Comparison of ENCODE assay signal across 15 mouse cellular contexts in the genomic region with DNA sequence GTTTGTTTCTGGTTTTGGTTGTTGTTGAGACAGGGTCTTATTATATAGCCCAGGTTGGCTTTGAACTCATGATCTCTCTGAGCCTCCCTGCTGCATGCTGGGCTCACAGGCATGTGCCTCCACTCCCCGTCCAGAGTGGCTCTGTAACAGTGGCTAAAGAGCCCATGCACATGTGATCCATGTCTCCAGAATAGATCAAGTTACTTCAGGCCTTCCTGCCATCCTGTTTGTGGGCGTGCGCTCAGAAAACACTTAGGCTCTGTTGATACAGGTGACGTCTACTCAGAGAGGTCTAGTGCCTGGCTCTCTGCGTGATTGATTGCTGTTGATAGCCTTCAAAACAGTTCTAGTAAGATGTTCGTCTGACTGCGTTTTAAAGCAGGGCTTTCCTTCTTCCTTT.
DNase-seq lines count a peak whose midpoint lies in the region; ATAC-seq and TF ChIP-seq lines count a peak whose summit lies in the region.
"Had no signal": no experiment of that assay in that cellular context is flagged by ENCODE, and none has a peak within 500 bp of the region (broad histone marks: within the 10 kb centered on the region; RNA-seq: fewer than 3 reads in every experiment).

No protein-coding gene starts in this region.

- no peaks in the 10 kb centered on the region for H3K79me2 ChIP-seq in myocyte (ENCODE audit: control insufficient read depth, insufficient read depth)

- TF ChIP-seq POLR2A in myocyte (IDR thresholded peaks at IDR 0.05; ENCODE audit: insufficient read length, low read depth) = no peak

- no peak overlapping the region for H3K4me2 ChIP-seq in heart, embryonic 13.5 days
- H3K4me2 ChIP-seq in embryonic facial prominence, embryonic 13.5 days = no peak overlapping the region
- H3K4me2 ChIP-seq in myocyte (ENCODE audit: low read depth) = peak overlapping the region; percentile 64

- 46% methylated on average over 7 of the region's 7 CpGs for WGBS in heart, embryonic 13.5 days
- 51% methylated on average over 7 of the region's 7 CpGs for WGBS in embryonic facial prominence, embryonic 13.5 days

- ATAC-seq in heart, embryonic 13.5 days (ENCODE audit: extremely low read depth, insufficient number of reproducible peaks, low FRiP score, low TSS enrichment) = no peak
- no peak for ATAC-seq in embryonic facial prominence, embryonic 13.5 days (ENCODE audit: insufficient number of reproducible peaks, insufficient read depth, low FRiP score, low TSS enrichment, low read depth)
- ATAC-seq in megakaryocyte, adult 5-6 weeks (ENCODE audit: poor library complexity, severe bottlenecking) = no peak
- ATAC-seq: forebrain, embryonic 16.5 days; hindbrain, embryonic 16.5 days had no signal

- no peak for TF ChIP-seq CTCF in layer of hippocampus, adult 2 months (conservative IDR thresholded peaks at IDR 0.05)

- intact Hi-C loops in heart, postnatal 10 days (cut with DNase I) = loop anchor here (1.0 to 10.0 kb wide), 3 partner anchors 83 to 218 kb away; partner anchors contain the start of gene Ablim2

- peak overlapping the region; percentile 87 for H3K27ac ChIP-seq in heart, embryonic 13.5 days (replicated peaks)
- H3K27ac ChIP-seq in layer of hippocampus, adult 2 months = peak overlapping the region; percentile 19; the same call in 1 of the 2 replicates
- H3K27ac ChIP-seq in embryonic facial prominence, embryonic 13.5 days = peak overlapping the region; percentile 1; the same call in 1 of the 2 replicates
- H3K27ac ChIP-seq: liver, embryonic 14.5 days; midbrain, embryonic 10.5 days had no signal

- H3K4me1 ChIP-seq in heart, embryonic 13.5 days = peaks cover 59% of the 10 kb centered on the region
- peaks cover 29% of the 10 kb centered on the region for H3K4me1 ChIP-seq in embryonic facial prominence, embryonic 13.5 days

- H3ac ChIP-seq in myocyte (ENCODE audit: control insufficient read depth, insufficient read length) = no peak overlapping the region

- H3K4me3 ChIP-seq in heart, embryonic 13.5 days = no peak overlapping the region
- H3K4me3 ChIP-seq in layer of hippocampus, adult 2 months = no peak overlapping the region
- no peak overlapping the region for H3K4me3 ChIP-seq in embryonic facial prominence, embryonic 13.5 days
- H3K4me3 ChIP-seq in myocyte = no peak overlapping the region
- H3K4me3 ChIP-seq: midbrain, embryonic 10.5 days had no signal

- H3K36me3 ChIP-seq in heart, embryonic 13.5 days = peaks cover 79% of the 10 kb centered on the region
- peaks cover 63% of the 10 kb centered on the region for H3K36me3 ChIP-seq in embryonic facial prominence, embryonic 13.5 days
- peaks cover 35% of the 10 kb centered on the region for H3K36me3 ChIP-seq in myocyte (ENCODE audit: control insufficient read depth, insufficient read depth)

- H3K9ac ChIP-seq in heart, embryonic 13.5 days = peak overlapping the region; percentile 33
- H3K9ac ChIP-seq in embryonic facial prominence, embryonic 13.5 days = no peak overlapping the region
- H3K9ac ChIP-seq: liver, embryonic 14.5 days had no signal

- no peaks in the 10 kb centered on the region for H3K27me3 ChIP-seq in heart, embryonic 13.5 days (replicated peaks)
- no peaks in the 10 kb centered on the region for H3K27me3 ChIP-seq in embryonic facial prominence, embryonic 13.5 days
- H3K27me3 ChIP-seq in myocyte (ENCODE audit: control insufficient read depth, insufficient read depth, insufficient read length) = no peaks in the 10 kb centered on the region

- no peak for DNase-seq in heart, postnatal 10 days
- DNase-seq in layer of hippocampus, adult 2 months (ENCODE audit: low spot score in 2 of 2) = no peak
- DNase-seq in layer of hippocampus, adult 9-11 months = no peak
- no peak for DNase-seq in T-cell, adult 2 months (ENCODE audit: low spot score)
- DNase-seq: cerebellum, adult 18-20 months; gastrocnemius, postnatal 36 days; thymus, postnatal 36 days had no signal

- H3K9me3 ChIP-seq in heart, embryonic 13.5 days = no peaks in the 10 kb centered on the region
- no peaks in the 10 kb centered on the region for H3K9me3 ChIP-seq in embryonic facial prominence, embryonic 13.5 days
- H3K9me3 ChIP-seq: midbrain, embryonic 10.5 days had no signal

TF ChIP-seq in myocyte, 11 proteins besides CTCF, POLR2A, EP300 and RAD21:
- TF ChIP-seq E2F4 (IDR thresholded peaks at IDR 0.05; ENCODE audit: insufficient read depth) (no peak), TCF3 (IDR thresholded peaks at IDR 0.05; ENCODE audit: insufficient read length, low read depth) (no peak), MAX (IDR thresholded peaks at IDR 0.05; ENCODE audit: low read depth) (peak; percentile 28), USF1 (IDR thresholded peaks at IDR 0.05; ENCODE audit: low read depth) (peak; percentile 33), SRF (IDR thresholded peaks at IDR 0.05; ENCODE audit: control insufficient read depth, insufficient read length, low read depth) (peak; percentile 16), MYOG (IDR thresholded peaks at IDR 0.05; ENCODE audit: control insufficient read depth in 1 of 3, insufficient read depth in 1 of 3, insufficient read length in 2 of 3, low read depth in 2 of 3) (no peak), CEBPB (IDR thresholded peaks at IDR 0.05; ENCODE audit: insufficient read depth, poor library complexity, severe bottlenecking) (no peak), TCF12 (IDR thresholded peaks at IDR 0.05; ENCODE audit: insufficient read depth, poor library complexity, severe bottlenecking) (no peak), MYOD1 (IDR thresholded peaks at IDR 0.05; ENCODE audit: control insufficient read depth in 1 of 3, insufficient read length in 2 of 3, low read depth in 2 of 3) (peak in 1 of 3 experiments; percentile 5), REST (IDR thresholded peaks at IDR 0.05; ENCODE audit: insufficient read depth, insufficient read length) (no peak), POLR2AphosphoS2 (IDR thresholded peaks at IDR 0.05; ENCODE audit: insufficient read length, low read depth) (no peak)

Comparison
In these comparisons a context has a peak if more than half of its experiments do, and no peak if none do; other contexts are left out.
1. H3K27ac ChIP-seq: peak in every context shown above with its lines; median percentile 87 in heart, embryonic 13.5 days; 19 in layer of hippocampus, adult 2 months; 1 in embryonic facial prominence, embryonic 13.5 days.